Mouse (Mus musculus): ENCODE measurements at regions not wholly inside any gene's neighbourhood (a gene's known extent, or its start where the extent isn't known, plus 50 kb on each side); places are given as distances from the start of the nearest gene placed in this dataset.
A peak's percentile ranks its signal among the peaks of the same experiment; 100 is the strongest.

- no peak for DNase-seq (ENCODE audit: low spot score)
Measured at GRCm38 (mm10) chr9:43387397-43387796, 76.7 kb downstream of the Trim29 start.

- no peak for DNase-seq (ENCODE audit: low spot score)
Measured at GRCm38 (mm10) chr9:43389491-43390083, 78.9 kb downstream of the Trim29 start.

- no peak for DNase-seq (ENCODE audit: low spot score)
Measured at GRCm38 (mm10) chr9:43392467-43393064, 81.9 kb downstream of the Trim29 start.

GRCm38 (mm10) chr9:43394204-43394603, 83.6 kb downstream of the Trim29 start:
- DNase-seq (ENCODE audit: low spot score), result no peak

GRCm38 (mm10) chr9:43395209-43395608, 84.6 kb downstream of the Trim29 start:
- DNase-seq (ENCODE audit: low spot score), result no peak

- DNase-seq (ENCODE audit: low spot score), result no peak
Measured at GRCm38 (mm10) chr9:43396566-43396965, 85.9 kb downstream of the Trim29 start.

GRCm38 (mm10) chr9:43408493-43408892, 97.8 kb downstream of the Trim29 start:
- no peak for DNase-seq (ENCODE audit: low spot score)

GRCm38 (mm10) chr9:43412473-43412872, 101.8 kb downstream of the Trim29 start:
- no peak for DNase-seq (ENCODE audit: low spot score)

GRCm38 (mm10) chr9:43419993-43420715, 109.5 kb downstream of the Trim29 start:
- DNase-seq (ENCODE audit: low spot score), result no peak

- no peak for DNase-seq (ENCODE audit: low spot score)
Measured at GRCm38 (mm10) chr9:43427007-43427406, 116.4 kb downstream of the Trim29 start.

- no peak for DNase-seq (ENCODE audit: low spot score)
Measured at GRCm38 (mm10) chr9:43433953-43434352, 123.3 kb downstream of the Trim29 start.

GRCm38 (mm10) chr9:43438476-43438875, 127.8 kb downstream of the Trim29 start:
- no peak for DNase-seq (ENCODE audit: low spot score)

- no peak for DNase-seq (ENCODE audit: low spot score)
Measured at GRCm38 (mm10) chr9:43440959-43441510, 130.4 kb downstream of the Trim29 start.

GRCm38 (mm10) chr9:43445491-43445890, 134.8 kb downstream of the Trim29 start:
- no peak for DNase-seq (ENCODE audit: low spot score)

- DNase-seq (ENCODE audit: low spot score), result no peak
Measured at GRCm38 (mm10) chr9:43447372-43447771, 136.7 kb downstream of the Trim29 start.

- DNase-seq (ENCODE audit: low spot score), result no peak
Measured at GRCm38 (mm10) chr9:43448981-43449380, 138.3 kb downstream of the Trim29 start.

GRCm38 (mm10) chr9:43453953-43454582, 143.4 kb downstream of the Trim29 start:
- DNase-seq (ENCODE audit: low spot score), result no peak

GRCm38 (mm10) chr9:43457736-43458135, 147.1 kb downstream of the Trim29 start:
- DNase-seq (ENCODE audit: low spot score), result peak; percentile 9

- no peak for DNase-seq (ENCODE audit: low spot score)
Measured at GRCm38 (mm10) chr9:43461131-43461530, 150.5 kb downstream of the Trim29 start.

- DNase-seq (ENCODE audit: low spot score), result no peak
Measured at GRCm38 (mm10) chr9:43463445-43464090, 152.9 kb downstream of the Trim29 start.

- no peak for DNase-seq (ENCODE audit: low spot score)
Measured at GRCm38 (mm10) chr9:43465129-43465528, 154.5 kb downstream of the Trim29 start.

- no peak for DNase-seq (ENCODE audit: low spot score)
Measured at GRCm38 (mm10) chr9:43465731-43466330, 155.2 kb downstream of the Trim29 start.
